Mouse (Mus musculus) embryonic fibroblast, embryonic 13.5 days (primary cell): Measurements from ENCODE around the gene Bcor. TPM values are rescaled to one million over a fixed set of nuclear protein-coding genes. Genes with fewer than 3 reads are reported as not detected.

ENCODE experiments used
- H3K27ac ChIP-seq: 2 replicates; pipeline ENCODE4 v1.5.1; 2012; ENCODE audit warnings: low read length, control low read depth, inconsistent platforms; ENCODE audit not compliant: insufficient read depth
- H3K4me1 ChIP-seq: 2 replicates; pipeline ENCODE4 v1.6.1; 2011; ENCODE audit warnings: low read length; ENCODE audit not compliant: control insufficient read depth, insufficient read depth
- H3K4me3 ChIP-seq: 2 replicates; pipeline ENCODE4 v1.5.1; 2011; ENCODE audit warnings: mild to moderate bottlenecking, control low read depth, low read length; ENCODE audit not compliant: insufficient read depth
- CTCF ChIP-seq: IDR thresholded peaks from 2 replicates; pipeline ENCODE4 v1.5.1; 2011; ENCODE audit warnings: mild to moderate bottlenecking, control low read depth, low read length, moderate library complexity, borderline replicate concordance; ENCODE audit not compliant: insufficient read depth
- POLR2A ChIP-seq: IDR thresholded peaks from 2 replicates; pipeline ENCODE4 v1.6.1; 2011; ENCODE audit warnings: low read depth, mild to moderate bottlenecking, control low read depth, low read length, moderate library complexity
- polyA plus RNA-seq: library from polyadenylated mRNA; stranded (reverse); fragments of >200 nt; gene quantifications from 2 replicates; pipeline ENCODE4 v1.2.4, GENCODE M21; 2011; ENCODE audit warnings: low read depth; ENCODE audit not compliant: missing spikeins, insufficient read length

Bcor gene
- polyA plus RNA-seq, 1 experiment, result 21.9 TPM

DNA sequence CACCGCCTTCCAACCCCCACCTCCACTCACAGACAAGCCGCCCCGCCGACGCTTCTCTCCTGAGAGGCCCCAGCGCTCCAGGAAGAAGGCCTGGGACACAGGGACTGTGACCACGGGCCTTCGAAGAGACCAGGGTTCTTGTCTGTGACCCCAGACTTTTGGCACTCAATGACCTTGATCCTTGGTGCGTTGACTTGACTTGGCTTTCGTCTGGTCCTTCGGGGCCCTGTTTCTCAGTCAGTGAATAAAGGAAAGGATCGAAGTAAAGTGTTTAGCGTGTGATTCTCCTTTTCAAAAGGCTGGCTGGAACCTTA lies 71.2 kb downstream of the Bcor start:
- Histone ChIP-seq H3K27ac (peak overlapping the region; percentile 90), H3K4me1 (no peaks in the 10 kb centered on the region; the same call in 1 of the 2 replicates), H3K4me3 (0 out of 2 replicates have a peak overlapping the region, but pooled peaks have one; percentile 42)
- TF ChIP-seq CTCF, result no peak
- TF ChIP-seq POLR2A, result no peak

DNA sequence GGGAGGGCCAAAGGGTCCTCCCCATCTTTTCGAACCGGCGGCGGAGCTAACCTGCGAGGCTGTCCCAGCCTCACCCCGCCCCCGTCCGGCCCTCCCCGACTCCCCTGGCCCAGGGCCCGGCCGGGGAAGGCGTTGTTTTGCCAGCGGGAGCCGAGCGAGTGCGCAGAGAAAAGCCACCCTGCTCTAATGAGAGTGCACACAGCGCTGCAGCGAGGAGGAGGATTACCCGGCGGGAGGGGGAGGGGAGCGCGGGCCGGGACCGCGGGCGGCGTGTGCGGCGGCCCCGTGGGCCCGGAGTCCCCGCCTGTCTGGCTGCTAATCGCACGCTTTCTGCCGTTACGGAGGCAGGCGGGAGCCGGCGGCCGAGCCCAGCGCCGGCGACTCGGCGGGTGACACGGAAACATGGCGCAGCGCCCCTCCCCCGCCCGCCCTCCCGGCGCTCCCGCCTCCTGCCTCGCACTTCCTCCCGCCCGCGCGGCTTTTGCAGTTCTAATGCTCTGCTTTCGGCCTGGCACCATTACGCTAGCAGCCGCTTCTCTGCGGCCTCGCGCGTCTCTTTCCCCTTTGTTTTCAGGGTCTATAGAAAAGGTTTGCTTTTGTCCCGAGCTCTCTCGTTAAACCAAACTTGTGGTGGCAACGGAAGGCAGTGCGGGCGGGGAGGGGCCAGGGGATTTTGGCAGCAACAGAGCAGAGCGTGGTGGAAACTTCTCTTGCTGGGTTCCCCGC lies 71.7 kb downstream of the Bcor start:
- Histone ChIP-seq H3K4me3 (peak overlapping the region; percentile 42), H3K4me1 (peaks cover 2% of the 10 kb centered on the region; the same call in 1 of the 2 replicates), H3K27ac (peak overlapping the region; percentile 90)
- TF ChIP-seq CTCF (no peak), POLR2A (peak; percentile 15; the same call in 1 of the 2 replicates)

DNA sequence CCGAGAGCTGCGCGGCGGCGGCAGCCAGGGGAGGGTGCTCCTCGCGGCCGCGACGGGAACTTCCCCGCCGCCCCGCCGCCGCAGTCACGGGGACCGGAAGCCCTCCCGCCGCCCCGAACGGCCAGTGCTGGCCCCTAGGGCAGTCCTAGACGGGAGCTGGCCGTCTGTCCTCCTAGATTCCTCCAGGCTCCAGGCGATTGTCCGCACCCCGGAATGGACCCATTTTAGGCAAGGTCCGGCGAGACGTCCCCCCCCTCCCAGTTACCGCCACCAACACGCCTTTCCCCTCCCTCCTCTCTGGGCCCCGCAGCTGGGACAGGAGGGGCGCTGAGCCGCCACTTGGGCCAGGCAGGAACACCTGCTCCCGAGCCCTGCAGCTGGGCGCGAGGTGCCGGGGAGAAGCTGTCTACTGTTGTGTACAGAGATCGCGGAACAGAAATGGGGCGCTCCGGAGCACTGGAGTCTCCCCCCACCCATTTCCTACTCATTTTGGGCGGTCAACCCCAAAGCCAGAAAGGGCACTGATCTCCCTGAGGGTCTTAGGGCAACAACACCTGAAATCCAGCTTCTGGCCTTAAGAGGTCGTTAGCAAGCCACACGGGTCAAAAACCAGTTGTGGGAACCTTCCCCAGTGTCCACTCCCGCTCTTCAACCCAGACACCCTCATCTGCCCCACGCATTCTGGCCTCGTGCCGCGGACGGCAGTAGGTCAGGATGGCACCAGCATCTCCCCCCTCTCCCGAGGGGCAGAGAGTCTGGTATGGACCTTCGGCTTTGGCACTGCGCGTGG lies 72.4 kb downstream of the Bcor start:
- peaks cover 3% of the 10 kb centered on the region for H3K4me1 ChIP-seq
- no peak for TF ChIP-seq CTCF
- peak; percentile 36; the same call in 1 of the 2 replicates for TF ChIP-seq POLR2A
- peak overlapping the region; percentile 42 for H3K4me3 ChIP-seq
- H3K27ac ChIP-seq, result peak overlapping the region; percentile 54; the same call in 1 of the 2 replicates

DNA sequence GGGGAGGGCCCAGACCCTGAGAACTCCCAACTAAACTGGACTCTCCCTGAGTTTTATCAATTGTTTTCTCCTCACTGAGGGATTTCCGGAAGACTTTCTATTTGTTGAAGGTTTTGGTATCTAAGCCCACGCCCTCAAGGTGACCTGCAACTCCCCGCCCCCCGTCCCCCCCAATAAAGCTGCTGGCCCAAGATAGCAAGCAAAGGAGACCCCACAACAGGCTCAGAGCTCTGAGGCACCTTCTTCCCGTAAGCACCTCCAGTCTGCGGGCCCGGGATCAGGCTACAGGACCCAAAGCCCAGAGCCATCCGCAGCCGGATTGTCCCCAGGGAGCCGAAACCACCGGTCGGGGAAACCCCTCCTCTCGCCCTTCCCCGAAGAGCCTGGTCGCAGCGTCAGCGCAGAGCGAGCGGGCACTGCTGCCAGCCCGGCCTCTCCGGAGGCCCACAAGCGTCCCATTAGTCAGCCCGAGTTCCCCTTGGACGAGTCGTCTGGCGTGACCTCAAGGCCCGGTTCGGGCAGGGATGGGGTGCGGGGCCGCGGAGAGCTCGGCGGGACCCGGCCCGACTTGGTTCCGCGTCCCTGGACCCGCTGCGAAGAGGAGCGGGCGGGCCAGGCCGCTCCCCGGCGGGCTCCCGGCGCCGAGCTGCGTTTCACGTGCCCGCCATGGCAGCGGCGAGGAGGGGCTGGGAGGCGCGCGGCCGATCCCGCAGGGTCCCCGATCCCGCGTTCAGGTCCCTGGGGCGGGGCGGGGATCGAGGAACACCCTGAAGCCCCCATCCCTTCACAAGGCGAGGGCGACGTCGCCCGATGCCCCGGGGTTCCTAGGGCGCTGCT lies 73.3 kb downstream of the Bcor start:
- peak overlapping the region; percentile 54; the same call in 1 of the 2 replicates for H3K27ac ChIP-seq
- TF ChIP-seq POLR2A (no peak), CTCF (no peak)
- H3K4me1 ChIP-seq, result peaks cover 3% of the 10 kb centered on the region
- H3K4me3 ChIP-seq, result peak overlapping the region; percentile 42

DNA sequence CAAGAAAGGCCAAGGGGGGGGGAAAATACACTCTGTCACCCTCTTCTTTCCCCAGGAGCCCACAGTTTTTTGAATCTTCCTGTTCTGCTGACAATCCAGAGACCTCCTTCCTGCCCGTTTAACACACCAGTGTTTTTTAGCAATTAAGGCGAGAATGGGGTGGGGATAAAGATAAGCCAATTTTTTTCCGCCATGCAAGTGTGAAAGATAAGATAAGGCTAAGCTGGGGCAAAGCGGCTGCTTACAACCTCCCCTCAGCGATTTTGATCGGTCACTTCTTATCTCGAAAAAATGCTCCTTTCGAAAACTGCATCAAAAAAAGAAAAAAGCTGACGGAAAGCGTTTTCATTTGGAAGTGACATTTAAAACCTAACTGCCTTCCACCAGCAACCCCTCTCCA lies 74.2 kb downstream of the Bcor start:
- Histone ChIP-seq H3K4me3 (no peak overlapping the region), H3K27ac (no peak overlapping the region), H3K4me1 (peaks cover 3% of the 10 kb centered on the region)
- TF ChIP-seq CTCF (no peak), POLR2A (no peak)

DNA sequence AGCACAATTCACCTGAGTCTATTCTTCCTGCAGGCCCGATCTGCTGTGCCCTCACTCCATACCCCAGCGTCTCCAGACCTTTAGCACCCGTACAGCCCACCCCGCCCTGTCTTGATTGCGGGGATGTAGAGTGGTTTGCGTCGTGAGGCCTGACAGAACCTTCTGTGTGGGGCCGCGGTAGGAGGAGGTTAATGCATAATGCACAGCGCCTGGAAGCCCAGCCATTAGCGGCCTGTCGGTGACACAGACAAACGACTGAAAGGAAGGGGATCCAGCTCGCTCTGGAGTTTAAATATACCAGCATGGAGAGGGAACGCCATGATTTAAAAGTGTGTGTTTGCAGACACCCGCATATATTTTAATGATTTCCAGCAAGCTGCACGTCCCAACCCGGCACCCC lies 74.9 kb downstream of the Bcor start:
- Histone ChIP-seq H3K27ac (no peak overlapping the region), H3K4me1 (peaks cover 3% of the 10 kb centered on the region), H3K4me3 (no peak overlapping the region)
- no peak for TF ChIP-seq POLR2A
- no peak for TF ChIP-seq CTCF

DNA sequence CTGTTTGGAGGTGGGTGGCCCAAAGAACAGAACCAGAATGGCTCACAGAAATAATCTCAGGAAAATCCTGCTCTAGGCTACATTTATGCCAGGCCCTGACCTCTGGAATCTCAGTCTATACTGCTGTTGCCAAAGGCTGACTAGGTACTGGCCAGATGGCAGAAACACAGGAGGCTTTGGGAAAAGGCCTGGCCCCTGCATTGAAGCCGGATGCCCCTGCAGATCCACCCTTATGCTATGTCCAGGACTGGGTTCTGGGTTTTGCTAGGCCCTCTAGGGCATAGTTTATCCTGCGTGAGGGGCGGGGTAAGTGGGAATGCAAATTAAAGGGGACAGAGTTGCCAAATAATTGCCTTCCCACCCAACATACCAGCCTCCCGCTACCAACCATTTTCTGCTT lies 75.5 kb downstream of the Bcor start:
- no peak for TF ChIP-seq CTCF
- TF ChIP-seq POLR2A, result no peak
- Histone ChIP-seq H3K27ac (no peak overlapping the region), H3K4me3 (no peak overlapping the region), H3K4me1 (peaks cover 3% of the 10 kb centered on the region)

DNA sequence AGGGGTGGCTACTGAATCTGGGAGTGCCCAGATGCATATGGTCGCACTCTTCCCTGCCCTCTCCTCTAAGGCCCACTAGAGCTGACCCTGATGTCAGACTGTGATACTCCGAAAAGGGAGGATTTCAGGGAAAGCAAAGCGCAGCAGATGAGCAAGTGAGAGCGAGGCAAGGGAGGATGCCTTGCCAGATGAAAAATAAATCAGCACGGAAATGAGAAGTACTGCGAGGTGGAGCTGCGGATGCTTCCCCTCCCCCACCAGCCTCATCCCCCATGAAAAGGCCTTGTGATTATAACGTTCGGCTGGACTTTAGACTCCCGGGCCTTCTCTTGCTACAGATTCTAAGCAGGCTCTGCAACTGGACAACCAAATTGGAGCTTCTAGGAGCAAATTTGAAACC lies 76.5 kb downstream of the Bcor start:
- Histone ChIP-seq H3K4me1 (peaks cover 3% of the 10 kb centered on the region), H3K4me3 (no peak overlapping the region), H3K27ac (no peak overlapping the region)
- TF ChIP-seq POLR2A, result no peak
- no peak for TF ChIP-seq CTCF

DNA sequence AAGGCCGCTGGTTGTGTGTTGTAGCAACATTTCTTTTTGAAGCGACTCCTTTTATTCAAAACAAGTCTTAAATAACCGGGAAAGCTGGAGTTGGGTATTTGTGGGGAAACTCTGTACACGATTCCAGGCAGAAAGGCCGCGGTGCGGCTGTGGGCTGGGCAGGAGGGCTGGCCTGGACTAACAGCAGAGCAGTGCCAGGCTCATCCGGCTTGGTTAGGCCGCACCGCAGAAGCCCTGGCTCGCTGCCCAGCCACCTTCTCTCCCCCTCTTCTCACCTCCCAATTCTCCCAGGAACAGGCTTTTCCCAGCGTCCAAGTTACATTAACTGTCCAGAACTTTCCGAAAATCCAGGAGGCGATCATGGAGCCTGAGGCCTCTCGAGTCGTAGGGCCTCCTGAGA lies 77.4 kb downstream of the Bcor start:
- TF ChIP-seq POLR2A, result no peak
- TF ChIP-seq CTCF, result no peak
- Histone ChIP-seq H3K27ac (no peak overlapping the region), H3K4me1 (peaks cover 3% of the 10 kb centered on the region), H3K4me3 (no peak overlapping the region)

DNA sequence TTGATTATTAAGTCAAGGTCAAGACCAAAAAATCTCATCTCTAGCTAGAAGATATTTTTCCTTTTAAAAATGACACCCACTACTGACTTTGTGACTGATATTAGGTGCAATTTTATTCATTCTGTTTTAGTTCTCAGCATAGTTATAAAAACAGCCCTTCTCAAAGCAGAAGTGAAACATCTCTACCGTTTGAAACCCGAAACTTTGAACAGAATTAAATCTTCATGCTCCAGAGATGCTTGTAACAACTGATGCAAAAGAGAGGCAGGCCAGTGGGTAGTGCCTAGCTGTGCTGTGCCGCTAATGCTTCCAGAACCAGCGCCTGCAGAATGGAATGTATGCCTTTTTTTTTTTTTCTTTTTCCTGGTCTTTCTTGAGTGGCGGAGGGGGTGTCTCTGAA lies 78.0 kb downstream of the Bcor start:
- Histone ChIP-seq H3K4me1 (peaks cover 3% of the 10 kb centered on the region), H3K27ac (no peak overlapping the region), H3K4me3 (no peak overlapping the region)
- TF ChIP-seq POLR2A (no peak), CTCF (no peak)
